Mouse (Mus musculus) heart, embryonic 16.5 days (tissue): ENCODE measurements around the gene Ctcfl. TPM values are rescaled to one million over a fixed set of nuclear protein-coding genes. Genes with fewer than 3 reads are reported as not detected.
A peak's percentile ranks its signal among the peaks of the same experiment; 100 is the strongest.

Experiments
- ATAC-seq: fragments of 200-750 bp; cut with Nextera tagmentation; replicated peaks from 2 replicates; pipeline ENCODE4 v1.8.0; 2017; ENCODE audit warnings: moderate number of reproducible peaks; ENCODE audit not compliant: insufficient read depth, low FRiP score; ENCODE audit errors: extremely low read depth
- H3K27ac ChIP-seq: fragments of 300-500 bp; sonication (generic); 2 replicates; pipeline ENCODE4 v1.5.1; 2014; ENCODE audit warnings: mild to moderate bottlenecking, low read length, control low read depth, moderate library complexity
- H3K27me3 ChIP-seq: fragments of 300-500 bp; sonication (generic); 2 replicates; pipeline ENCODE4 v1.6.1; 2014; ENCODE audit warnings: low read length, mixed read lengths; ENCODE audit not compliant: control insufficient read depth, insufficient read depth
- H3K36me3 ChIP-seq: fragments of 300-500 bp; sonication (generic); 2 replicates; pipeline ENCODE4 v1.6.1; 2014; ENCODE audit not compliant: control insufficient read depth, insufficient read depth
- H3K4me1 ChIP-seq: fragments of 300-500 bp; sonication (generic); 2 replicates; pipeline ENCODE4 v1.6.1; 2014; ENCODE audit warnings: low read length, mixed read lengths; ENCODE audit not compliant: control insufficient read depth, insufficient read depth
- H3K4me2 ChIP-seq: fragments of 300-500 bp; sonication (generic); 2 replicates; pipeline ENCODE4 v1.6.1; 2014; ENCODE audit warnings: low read depth, mild to moderate bottlenecking, control low read depth, low read length
- H3K4me3 ChIP-seq: fragments of 300-500 bp; sonication (generic); 2 replicates; pipeline ENCODE4 v1.5.1; 2014; ENCODE audit warnings: mild to moderate bottlenecking, control low read depth, low read length
- H3K9ac ChIP-seq: fragments of 300-500 bp; sonication (generic); 2 replicates; pipeline ENCODE4 v1.6.1; 2014; ENCODE audit warnings: low read length, control low read depth
- H3K9me3 ChIP-seq: fragments of 300-500 bp; sonication (generic); replicated peaks from 2 replicates; pipeline ENCODE4 v1.6.1; 2016; ENCODE audit warnings: low read length; ENCODE audit not compliant: control insufficient read depth
- WGBS: fragments of 180-500 bp; shearing (Covaris S2); extraction: QIAGEN DNeasy Blood & Tissue Kit; methylation state at CpG from one replicate; pipeline ENCODE4 v1.1.7; 2014; 5-methylcytosine and 5-hydroxymethylcytosine counted together
- polyA plus RNA-seq: library from polyadenylated mRNA; unstranded; fragments of >200 nt; fragmentation: Nextera tagmentation; extraction: Ambion mirVana; gene quantifications from 2 replicates; pipeline ENCODE4 v1.2.1, GENCODE M21; 2015

Ctcfl gene
- polyA plus RNA-seq, 1 experiment from 2014 or later: 0.83 TPM

GRCm38 (mm10) chr2:173083106-173083505, 36.2 kb downstream of the Ctcfl start:
- Histone ChIP-seq H3K4me3 (no peak overlapping the region), H3K36me3 (no peaks in the 10 kb centered on the region), H3K4me2 (peak overlapping the region; percentile 42), H3K9me3 (no peaks in the 10 kb centered on the region), H3K9ac (peak overlapping the region; percentile 62), H3K27ac (peak overlapping the region; percentile 81), H3K4me1 (peaks cover 38% of the 10 kb centered on the region), H3K27me3 (no peaks in the 10 kb centered on the region)
- WGBS: 78% methylated on average over 9 of the region's 9 CpGs
- no peak for ATAC-seq

- no peak overlapping the region for H3K4me3 ChIP-seq
- H3K27me3 ChIP-seq: no peaks in the 10 kb centered on the region
- no peak for ATAC-seq
- no peaks in the 10 kb centered on the region for H3K9me3 ChIP-seq
- no peak overlapping the region for H3K9ac ChIP-seq
- H3K27ac ChIP-seq: no peak overlapping the region; the same call in 1 of the 2 replicates
- H3K4me2 ChIP-seq: no peak overlapping the region
- 88% methylated on average over 3 of the region's 3 CpGs for WGBS
- H3K4me1 ChIP-seq: peaks cover 36% of the 10 kb centered on the region
- no peaks in the 10 kb centered on the region for H3K36me3 ChIP-seq
Observed at GRCm38 (mm10) chr2:173082706-173083105, 36.6 kb downstream of the Ctcfl start.

GRCm38 (mm10) chr2:173080785-173081241, 38.5 kb downstream of the Ctcfl start:
- 26% methylated on average over 10 of the region's 10 CpGs for WGBS
- Histone ChIP-seq H3K36me3 (no peaks in the 10 kb centered on the region), H3K27me3 (no peaks in the 10 kb centered on the region), H3K9ac (peak overlapping the region; percentile 66), H3K9me3 (no peaks in the 10 kb centered on the region), H3K4me3 (no peak overlapping the region), H3K4me1 (peaks cover 31% of the 10 kb centered on the region), H3K27ac (peak overlapping the region; percentile 86), H3K4me2 (peak overlapping the region; percentile 23; the same call in 1 of the 2 replicates)
- ATAC-seq: peak; percentile 43; the same call in 1 of the 2 replicates

DNA sequence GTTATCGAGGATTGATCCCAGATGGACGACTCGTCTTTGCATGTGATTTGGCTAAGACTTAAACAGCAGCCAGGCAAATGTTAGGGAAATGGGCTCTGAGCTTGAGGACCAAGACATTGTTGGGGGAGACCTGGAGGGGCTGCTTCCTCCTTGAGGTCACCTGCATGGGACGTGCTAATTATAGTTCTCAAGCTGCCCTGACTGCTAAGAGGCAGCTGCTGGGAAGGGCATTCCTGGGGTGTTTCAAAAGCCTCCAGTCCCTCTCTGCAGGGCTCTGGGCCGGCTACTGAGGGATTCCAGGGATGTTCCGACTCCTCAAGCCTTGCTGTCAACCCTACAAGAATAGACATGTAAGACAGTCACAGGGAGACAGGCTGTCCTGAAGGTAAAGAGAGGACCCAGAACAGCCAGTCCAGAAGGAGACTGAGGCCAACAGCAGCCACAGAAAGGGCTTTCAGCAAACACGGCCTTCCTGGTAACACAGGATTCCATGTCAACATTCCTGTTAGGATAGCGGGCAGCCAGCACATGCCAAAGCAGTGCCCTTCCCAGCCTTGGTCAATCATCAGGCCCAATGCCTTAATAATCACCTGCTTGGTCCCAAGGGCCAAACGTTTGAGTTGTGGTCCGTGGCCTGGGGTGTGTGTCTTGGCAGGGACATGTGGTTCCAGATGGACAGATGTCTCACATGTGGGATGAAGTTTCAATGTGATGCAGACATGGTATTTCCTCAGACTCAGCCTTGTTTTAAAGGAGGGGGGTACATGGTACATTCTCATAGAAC, 39.4 kb downstream of the Ctcfl start:
- no peaks in the 10 kb centered on the region for H3K9me3 ChIP-seq
- H3K27ac ChIP-seq: peak overlapping the region; percentile 86
- no peak overlapping the region for H3K4me2 ChIP-seq
- H3K27me3 ChIP-seq: no peaks in the 10 kb centered on the region
- peaks cover 29% of the 10 kb centered on the region for H3K4me1 ChIP-seq
- H3K36me3 ChIP-seq: no peaks in the 10 kb centered on the region
- H3K9ac ChIP-seq: peak overlapping the region; percentile 66
- H3K4me3 ChIP-seq: no peak overlapping the region
- ATAC-seq: peak; percentile 33; the same call in 1 of the 2 replicates
- WGBS: 39% methylated on average over 10 of the region's 10 CpGs

GRCm38 (mm10) chr2:173076921-173077320, 42.4 kb downstream of the Ctcfl start:
- Histone ChIP-seq H3K4me3 (no peak overlapping the region), H3K9me3 (no peaks in the 10 kb centered on the region), H3K9ac (no peak overlapping the region), H3K27ac (no peak overlapping the region), H3K27me3 (no peaks in the 10 kb centered on the region), H3K4me1 (peaks cover 18% of the 10 kb centered on the region), H3K4me2 (no peak overlapping the region), H3K36me3 (no peaks in the 10 kb centered on the region)
- no peak for ATAC-seq
- WGBS: 77% methylated on average over 9 of the region's 9 CpGs

DNA sequence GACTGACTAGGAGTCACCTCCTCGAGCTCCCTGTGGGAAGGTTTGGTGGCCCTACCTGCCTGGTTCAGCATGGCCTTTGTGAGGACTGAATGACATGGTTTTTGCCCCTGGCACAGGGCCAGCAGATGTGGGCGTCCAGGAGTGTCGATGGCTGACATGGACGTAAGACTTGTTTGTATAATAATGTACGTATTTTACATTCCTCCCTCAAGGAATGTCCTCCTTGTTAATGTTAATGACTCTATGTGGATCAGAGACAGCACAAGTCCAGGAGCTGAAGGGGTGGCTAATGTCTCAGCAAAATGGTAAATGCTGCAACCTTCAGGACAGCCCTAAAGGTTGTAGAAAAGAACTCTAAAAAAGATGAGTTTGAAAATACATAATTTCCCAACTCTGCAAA, 45.7 kb downstream of the Ctcfl start:
- Histone ChIP-seq H3K9ac (no peak overlapping the region), H3K4me2 (no peak overlapping the region), H3K4me1 (no peaks in the 10 kb centered on the region), H3K27me3 (no peaks in the 10 kb centered on the region), H3K9me3 (no peaks in the 10 kb centered on the region), H3K27ac (no peak overlapping the region), H3K4me3 (no peak overlapping the region), H3K36me3 (no peaks in the 10 kb centered on the region)
- WGBS: 46% methylated on average over 5 of the region's 5 CpGs
- ATAC-seq: no peak

- no peaks in the 10 kb centered on the region for H3K4me1 ChIP-seq
- no peaks in the 10 kb centered on the region; the same call in 1 of the 2 replicates for H3K9me3 ChIP-seq
- no peak overlapping the region for H3K4me2 ChIP-seq
- H3K27me3 ChIP-seq: no peaks in the 10 kb centered on the region
- H3K4me3 ChIP-seq: no peak overlapping the region
- H3K36me3 ChIP-seq: no peaks in the 10 kb centered on the region
- no peak overlapping the region for H3K9ac ChIP-seq
- no peak overlapping the region for H3K27ac ChIP-seq
- 86% methylated on average over 7 of the region's 7 CpGs for WGBS
- no peak for ATAC-seq
Observed at GRCm38 (mm10) chr2:173072948-173073347, 46.4 kb downstream of the Ctcfl start.

DNA sequence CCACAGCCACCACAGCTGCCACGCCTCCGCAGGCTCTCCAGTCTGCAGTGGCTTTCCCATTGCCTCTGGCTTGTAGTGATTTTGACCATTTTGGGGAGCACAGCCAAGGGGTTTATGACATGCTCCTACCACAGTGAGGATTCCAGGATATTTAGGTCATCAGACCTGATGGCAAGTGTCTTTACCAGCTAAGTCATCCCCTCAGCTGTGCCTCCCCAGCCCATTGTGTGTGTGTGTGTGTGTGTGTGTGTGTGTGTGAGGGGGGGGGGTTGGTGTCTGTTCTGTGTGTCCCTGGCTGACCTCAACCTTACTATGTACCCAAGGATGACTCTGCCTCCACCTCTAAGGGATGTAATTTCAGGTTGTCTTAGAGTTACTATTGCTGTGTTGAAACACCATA, 54.5 kb downstream of the Ctcfl start:
- no peaks in the 10 kb centered on the region; the same call in 1 of the 2 replicates for H3K9me3 ChIP-seq
- WGBS: 100% methylated on average over 2 of the region's 2 CpGs
- no peak overlapping the region for H3K27ac ChIP-seq
- H3K4me2 ChIP-seq: no peak overlapping the region
- H3K9ac ChIP-seq: no peak overlapping the region
- no peak overlapping the region for H3K4me3 ChIP-seq
- H3K4me1 ChIP-seq: peaks cover 21% of the 10 kb centered on the region
- no peaks in the 10 kb centered on the region for H3K27me3 ChIP-seq
- no peaks in the 10 kb centered on the region for H3K36me3 ChIP-seq
- no peak for ATAC-seq

- 50% methylated on average over 1 of the region's 1 CpGs for WGBS
- no peaks in the 10 kb centered on the region; the same call in 1 of the 2 replicates for H3K9me3 ChIP-seq
- no peak overlapping the region for H3K9ac ChIP-seq
- no peaks in the 10 kb centered on the region for H3K36me3 ChIP-seq
- H3K4me2 ChIP-seq: no peak overlapping the region
- no peak overlapping the region for H3K27ac ChIP-seq
- H3K4me1 ChIP-seq: peaks cover 27% of the 10 kb centered on the region
- H3K4me3 ChIP-seq: no peak overlapping the region
- no peaks in the 10 kb centered on the region for H3K27me3 ChIP-seq
- no peak for ATAC-seq
Observed at GRCm38 (mm10) chr2:173063219-173063618, 56.1 kb downstream of the Ctcfl start.
